Comparison of ENCODE assay signal across 8 mouse cellular contexts in genomic region chr1:134060849-134061569, GRCm38 (mm10). TPM values are rescaled to one million over a fixed set of nuclear protein-coding genes. Genes with fewer than 3 reads are reported as not detected.
DNase-seq lines count a peak whose midpoint lies in the region; ATAC-seq lines count a peak whose summit lies in the region.

No protein-coding gene starts in this region.

- H3K4me3 ChIP-seq in hindbrain, embryonic 15.5 days, result peak overlapping the region; percentile 37

- DNase-seq in R1 (ENCODE audit: low read depth, low spot score), result peak; percentile 89
- peak; percentile 89 to 90 for DNase-seq in cerebellum, postnatal 25 days
- DNase-seq in frontal cortex, postnatal 36 days (ENCODE audit: low spot score in 2 of 2), result peak; percentile 88 to 92
- DNase-seq in left cerebral cortex, adult 18-20 months (ENCODE audit: low spot score in 2 of 2), result peak; percentile 84 to 88
- peak; percentile 94 to 96 for DNase-seq in lung, postnatal 4 days
- peak; percentile 98 for DNase-seq in retina, postnatal 1 day
- DNase-seq in thymus, postnatal 4 days, result peak; percentile 90

- H3K36me3 ChIP-seq in hindbrain, embryonic 15.5 days, result no peaks in the 10 kb centered on the region

- no peaks in the 10 kb centered on the region for H3K9me3 ChIP-seq in hindbrain, embryonic 15.5 days

- peak; percentile 91 for ATAC-seq in hindbrain, embryonic 15.5 days (ENCODE audit: low FRiP score, low read depth)

- WGBS in hindbrain, embryonic 15.5 days, result under 1% methylated on average over 31 of the region's 31 CpGs

- H3K4me1 ChIP-seq in hindbrain, embryonic 15.5 days (replicated peaks), result peaks cover 63% of the 10 kb centered on the region

- H3K27ac ChIP-seq in hindbrain, embryonic 15.5 days (replicated peaks), result peak overlapping the region; percentile 96

- peak overlapping the region; percentile 50 for H3K9ac ChIP-seq in hindbrain, embryonic 15.5 days

- no peaks in the 10 kb centered on the region for H3K27me3 ChIP-seq in hindbrain, embryonic 15.5 days

- H3K4me2 ChIP-seq in hindbrain, embryonic 15.5 days, result peak overlapping the region; percentile 82

RNA-seq across cellular contexts. Expression of gene Btg2, which starts 17.9 kb away (rescaled TPM):
- 30.4 and 49.0 TPM in 2 replicates for polyA plus RNA-seq in hindbrain, embryonic 15.5 days (2015; fragmentation: Nextera tagmentation; extraction: Ambion mirVana)
- 10 to 100 TPM; 18.7 to 22.2 TPM for total RNA-seq in left cerebral cortex, adult 18-20 months (2021)

RNA-seq across cellular contexts. Expression of gene Fmod, which starts 24.0 kb away (rescaled TPM):
- 10.2 and 11.0 TPM in 2 replicates for polyA plus RNA-seq in hindbrain, embryonic 15.5 days (2015; fragmentation: Nextera tagmentation; extraction: Ambion mirVana)
- total RNA-seq in left cerebral cortex, adult 18-20 months (2021), result 10 to 100 TPM; 27.5 to 28.4 TPM

RNA-seq across cellular contexts. Expression of gene Chit1, which starts 50.0 kb away (rescaled TPM):
- polyA plus RNA-seq in hindbrain, embryonic 15.5 days (2015; fragmentation: Nextera tagmentation; extraction: Ambion mirVana), result 0.37 and 0.38 TPM in 2 replicates
- not detected for total RNA-seq in left cerebral cortex, adult 18-20 months (2021)

Comparison
In these comparisons a context has a peak if more than half of its experiments do, and no peak if none do; other contexts are left out.
1. Peak in every context shown above with its lines: DNase-seq, ATAC-seq, H3K4me3 ChIP-seq and H3K27ac ChIP-seq.